ENCODE assay signal across 15 mouse cellular contexts in the genomic region with DNA sequence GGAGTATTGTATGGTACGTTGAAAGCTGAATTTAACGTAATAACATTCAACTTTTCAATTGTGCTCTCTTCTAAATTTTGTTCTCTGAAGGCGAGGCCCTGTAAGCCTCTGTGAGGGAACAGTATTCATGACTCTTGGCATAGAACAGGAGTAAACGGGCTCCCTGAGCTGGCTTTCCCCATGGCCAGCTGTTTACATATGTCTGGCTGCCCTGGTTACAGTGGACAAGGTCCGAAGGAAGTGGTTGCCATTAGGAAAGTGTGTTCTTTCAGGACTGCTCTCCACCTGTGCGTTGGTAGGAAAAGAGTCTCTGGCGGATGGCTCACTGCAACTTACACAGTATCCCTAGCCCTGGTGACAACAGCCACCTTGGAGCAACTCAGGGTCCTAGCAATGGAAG.
"Had no signal": no experiment of that assay in that cellular context is flagged by ENCODE, and none has a peak within 500 bp of the region (broad histone marks: within the 10 kb centered on the region; RNA-seq: fewer than 3 reads in every experiment).

No protein-coding gene starts in this region.

- H3K9ac ChIP-seq: lung, embryonic 14.5 days; midbrain, embryonic 12.5 days; neural tube, embryonic 12.5 days; stomach, embryonic 15.5 days had no signal

- H3K9me3 ChIP-seq: midbrain, embryonic 10.5 days; midbrain, embryonic 12.5 days; neural tube, embryonic 12.5 days; stomach, embryonic 15.5 days had no signal

- DNase-seq: lung, adult 18-20 months; lung, embryonic 14.5 days; lung, postnatal 10 days; lung, postnatal 4 days; midbrain, embryonic 14.5 days; right cerebral cortex, postnatal 14 days; thymus, adult 2 months; thymus, postnatal 25 days; thymus, postnatal 4 days had no signal

- H3K27me3 ChIP-seq: midbrain, embryonic 12.5 days; neural tube, embryonic 12.5 days; stomach, embryonic 15.5 days had no signal

- H3K27ac ChIP-seq: midbrain, embryonic 10.5 days; midbrain, embryonic 12.5 days; neural tube, embryonic 12.5 days; stomach, embryonic 15.5 days; stomach, postnatal 0 days had no signal

- H3K4me2 ChIP-seq: lung, embryonic 14.5 days; midbrain, embryonic 12.5 days; neural tube, embryonic 12.5 days; stomach, embryonic 15.5 days had no signal

- H3K4me3 ChIP-seq: midbrain, embryonic 10.5 days; midbrain, embryonic 12.5 days; neural tube, embryonic 12.5 days; stomach, embryonic 15.5 days had no signal

- H3K4me1 ChIP-seq: midbrain, embryonic 10.5 days; midbrain, embryonic 12.5 days; neural tube, embryonic 12.5 days; stomach, embryonic 15.5 days had no signal

- ATAC-seq: midbrain, embryonic 16.5 days had no signal

- H3K36me3 ChIP-seq: midbrain, embryonic 10.5 days; midbrain, embryonic 12.5 days; neural tube, embryonic 12.5 days; stomach, embryonic 15.5 days had no signal
